Mouse (Mus musculus): Measurements from ENCODE around the gene Ripk3.

DNA sequence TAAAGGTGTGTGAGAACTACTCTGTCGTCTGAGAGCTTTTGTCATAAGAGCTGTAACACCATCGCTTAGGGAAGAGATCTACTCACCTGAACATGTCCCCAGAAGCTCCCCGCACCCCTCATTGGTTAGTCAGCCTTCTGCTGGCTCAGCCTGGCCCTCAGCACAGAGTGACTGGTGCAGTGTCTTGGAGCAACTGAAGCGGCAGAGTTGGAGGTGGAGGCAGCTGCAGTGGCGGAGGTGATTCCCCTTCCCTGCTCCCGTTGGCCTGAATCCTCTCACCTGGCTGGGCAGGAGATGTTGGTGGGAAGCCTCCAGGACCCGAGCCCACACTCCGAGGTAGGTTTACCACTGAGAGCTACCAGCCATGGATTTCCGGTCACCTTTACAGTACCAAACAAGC lies 31.9 kb upstream of the Ripk3 start:
- no peak for TF ChIP-seq CTCF (IDR thresholded peaks at IDR 0.05; ENCODE audit: borderline replicate concordance, insufficient read depth, low read depth, low read length)
- no peak for TF ChIP-seq POLR2A (IDR thresholded peaks at IDR 0.05; ENCODE audit: borderline replicate concordance, insufficient read depth, low read length)
